Comparison of ENCODE assay signal across 8 mouse cellular contexts in the genomic region with DNA sequence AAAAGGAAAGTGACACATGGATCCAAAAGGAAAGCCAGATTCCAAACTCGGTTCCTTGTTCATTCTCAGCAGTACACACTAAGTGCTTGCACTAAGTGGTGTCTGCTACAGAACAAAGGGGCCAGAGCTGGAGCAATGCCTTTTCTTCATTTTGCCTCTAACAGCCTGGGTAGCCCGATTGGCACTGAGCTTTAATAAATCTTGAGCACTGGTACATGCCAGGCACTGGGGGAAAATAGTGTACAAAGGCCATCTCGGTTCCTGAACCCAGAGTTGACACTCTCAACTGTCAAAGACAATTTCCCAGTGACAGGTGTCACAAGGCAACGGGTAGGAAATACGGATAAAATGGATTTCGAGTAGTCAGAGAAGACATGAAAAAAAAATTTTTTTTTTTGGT. TPM values are rescaled to one million over a fixed set of nuclear protein-coding genes. Genes with fewer than 3 reads are reported as not detected.
DNase-seq lines count a peak whose midpoint lies in the region; ATAC-seq and TF ChIP-seq lines count a peak whose summit lies in the region.

No protein-coding gene starts in this region.

- peak; percentile 17 for DNase-seq in gastrocnemius, adult 18-20 months (ENCODE audit: low spot score)
- no peak for DNase-seq in gastrocnemius, postnatal 4 days (ENCODE audit: low spot score in 2 of 2)
- peak; percentile 43 for DNase-seq in MN1 (ENCODE audit: low spot score)
- DNase-seq in forebrain, postnatal 0 days: no peak
- DNase-seq in kidney, adult 8-10 months: peak; percentile 40 to 52
- no peak for DNase-seq in midbrain, embryonic 11.5 days (ENCODE audit: low spot score, missing footprints)
- DNase-seq in layer of hippocampus, adult 8-10 months (ENCODE audit: low spot score in 2 of 2): no peak
- no peak for DNase-seq in left cerebral cortex, adult 11 months (ENCODE audit: low spot score)

- no peak for ATAC-seq in forebrain, postnatal 0 days
- no peak for ATAC-seq in midbrain, embryonic 11.5 days (ENCODE audit: low FRiP score)

- peaks cover 17% of the 10 kb centered on the region for H3K4me1 ChIP-seq in forebrain, postnatal 0 days (ENCODE audit: insufficient read depth)
- H3K4me1 ChIP-seq in midbrain, embryonic 11.5 days (ENCODE audit: control insufficient read depth, insufficient read depth, low read length): peaks cover 11% of the 10 kb centered on the region; the same call in 1 of the 2 replicates

- no peak for TF ChIP-seq CTCF in forebrain, postnatal 0 days (IDR thresholded peaks at IDR 0.05; ENCODE audit: low read depth)

- H3K9me3 ChIP-seq in forebrain, postnatal 0 days (ENCODE audit: low read length): no peaks in the 10 kb centered on the region
- no peaks in the 10 kb centered on the region for H3K9me3 ChIP-seq in midbrain, embryonic 11.5 days (ENCODE audit: control insufficient read depth, low read length)

- H3K9ac ChIP-seq in forebrain, postnatal 0 days: peak overlapping the region; percentile 94
- peak overlapping the region; percentile 83; the same call in 1 of the 2 replicates for H3K9ac ChIP-seq in midbrain, embryonic 11.5 days (ENCODE audit: low read length)

- peak overlapping the region; percentile 77 for H3K4me2 ChIP-seq in forebrain, postnatal 0 days (ENCODE audit: low read depth)
- peak overlapping the region; percentile 59 for H3K4me2 ChIP-seq in midbrain, embryonic 11.5 days

- WGBS in forebrain, postnatal 0 days: 38% methylated on average over 6 of the region's 6 CpGs
- 45% methylated on average over 6 of the region's 6 CpGs for WGBS in midbrain, embryonic 11.5 days

- no peaks in the 10 kb centered on the region for H3K27me3 ChIP-seq in forebrain, postnatal 0 days (ENCODE audit: insufficient read depth, low read length)
- no peaks in the 10 kb centered on the region for H3K27me3 ChIP-seq in midbrain, embryonic 11.5 days (ENCODE audit: control insufficient read depth, insufficient read depth, low read length)

- peak overlapping the region; percentile 94 for H3K4me3 ChIP-seq in forebrain, postnatal 0 days (ENCODE audit: low read depth, low read length)
- H3K4me3 ChIP-seq in midbrain, embryonic 11.5 days (ENCODE audit: low read depth, low read length): peak overlapping the region; percentile 73

- H3K27ac ChIP-seq in forebrain, postnatal 0 days (ENCODE audit: low read depth, low read length): peak overlapping the region; percentile 77
- no peak overlapping the region; the same call in 1 of the 2 replicates for H3K27ac ChIP-seq in midbrain, embryonic 11.5 days (ENCODE audit: low read depth, low read length)

- peaks cover 10% of the 10 kb centered on the region for H3K36me3 ChIP-seq in forebrain, postnatal 0 days (ENCODE audit: insufficient read depth)
- peaks cover 9% of the 10 kb centered on the region for H3K36me3 ChIP-seq in midbrain, embryonic 11.5 days (ENCODE audit: control insufficient read depth, insufficient read depth, low read length)

RNA-seq across cellular contexts. Expression of a gene that starts 0.8 kb away (rescaled TPM):
- total RNA-seq in gastrocnemius, adult 18-20 months (2021): 100 to 1,000 TPM; 146 to 157 TPM
- total RNA-seq in gastrocnemius, postnatal 4 days (2021): 100 to 1,000 TPM; 116 to 138 TPM
- total RNA-seq in forebrain, postnatal 0 days (2014; rRNA removed): 106 and 120 TPM in 2 replicates
- 222 and 224 TPM in 2 replicates for polyA plus RNA-seq in forebrain, postnatal 0 days (2015; fragmentation: Nextera tagmentation; extraction: Ambion mirVana)
- polyA plus RNA-seq in midbrain, embryonic 11.5 days (2014; fragmentation: Nextera tagmentation; extraction: Ambion mirVana): 257 and 260 TPM in 2 replicates
- 100 to 1,000 TPM; 115 to 131 (median 120) TPM for total RNA-seq in layer of hippocampus, adult 8-10 months (2022)

RNA-seq across cellular contexts. Expression of a gene that starts 39.5 kb away (rescaled TPM):
- total RNA-seq in gastrocnemius, adult 18-20 months (2021): 1 to 10 TPM; 6.5 to 9.7 TPM
- 10 to 100 TPM in 1 of 2 experiments, 1 to 10 TPM in 1; 7.5 to 10.1 TPM for total RNA-seq in gastrocnemius, postnatal 4 days (2021)
- 201 and 252 TPM in 2 replicates for total RNA-seq in forebrain, postnatal 0 days (2014; rRNA removed)
- 185 and 189 TPM in 2 replicates for polyA plus RNA-seq in forebrain, postnatal 0 days (2015; fragmentation: Nextera tagmentation; extraction: Ambion mirVana)
- 12.3 and 13.1 TPM in 2 replicates for polyA plus RNA-seq in midbrain, embryonic 11.5 days (2014; fragmentation: Nextera tagmentation; extraction: Ambion mirVana)
- 100 to 1,000 TPM; 162 to 176 (median 166) TPM for total RNA-seq in layer of hippocampus, adult 8-10 months (2022)

RNA-seq across cellular contexts. Expression of a gene that starts 58.4 kb away (rescaled TPM):
- total RNA-seq in gastrocnemius, adult 18-20 months (2021): 10 to 100 TPM; 17.8 to 19.2 TPM
- 10 to 100 TPM; 19.6 to 23.5 TPM for total RNA-seq in gastrocnemius, postnatal 4 days (2021)
- total RNA-seq in forebrain, postnatal 0 days (2014; rRNA removed): 49.5 and 59.4 TPM in 2 replicates
- 54.3 and 60.3 TPM in 2 replicates for polyA plus RNA-seq in forebrain, postnatal 0 days (2015; fragmentation: Nextera tagmentation; extraction: Ambion mirVana)
- 45.3 and 48.8 TPM in 2 replicates for polyA plus RNA-seq in midbrain, embryonic 11.5 days (2014; fragmentation: Nextera tagmentation; extraction: Ambion mirVana)
- 10 to 100 TPM; 32.5 to 45.7 (median 34.0) TPM for total RNA-seq in layer of hippocampus, adult 8-10 months (2022)

RNA-seq across cellular contexts. Expression of a gene that starts 58.5 kb away (rescaled TPM):
- total RNA-seq in gastrocnemius, adult 18-20 months (2021): 100 to 1,000 TPM; 489 to 535 TPM
- total RNA-seq in gastrocnemius, postnatal 4 days (2021): 100 to 1,000 TPM; 329 to 331 TPM
- total RNA-seq in forebrain, postnatal 0 days (2014; rRNA removed): 156 and 190 TPM in 2 replicates
- 248 and 283 TPM in 2 replicates for polyA plus RNA-seq in forebrain, postnatal 0 days (2015; fragmentation: Nextera tagmentation; extraction: Ambion mirVana)
- 200 and 204 TPM in 2 replicates for polyA plus RNA-seq in midbrain, embryonic 11.5 days (2014; fragmentation: Nextera tagmentation; extraction: Ambion mirVana)
- 100 to 1,000 TPM; 234 to 266 (median 248) TPM for total RNA-seq in layer of hippocampus, adult 8-10 months (2022)

Comparison
In these comparisons a context has a peak if more than half of its experiments do, and no peak if none do; other contexts are left out.
1. DNase-seq: peak in gastrocnemius, adult 18-20 months (single experiment), MN1 (single experiment) and kidney, adult 8-10 months (2 of 2); none in gastrocnemius, postnatal 4 days (0 of 2), forebrain, postnatal 0 days (single experiment), midbrain, embryonic 11.5 days (single experiment), layer of hippocampus, adult 8-10 months (0 of 2) and left cerebral cortex, adult 11 months (single experiment).
2. RNA of a gene that starts 39.5 kb away (total RNA-seq): 201 to 252 TPM in forebrain, postnatal 0 days and 162 to 176 TPM in layer of hippocampus, adult 8-10 months; 7.5 to 10.1 TPM in gastrocnemius, postnatal 4 days and 6.5 to 9.7 TPM in gastrocnemius, adult 18-20 months; every median in the first group is over 10 times any median in the second.